Mouse (Mus musculus) lung, adult 2 months (tissue): ENCODE measurements at regions not wholly inside any gene's neighbourhood (a gene's known extent, or its start where the extent isn't known, plus 50 kb on each side); places are given as distances from the start of the nearest gene placed in this dataset.

ENCODE experiments used
- DNase-seq: peaks from one replicate; pipeline ENCODE4 v3.0.0; 2022
- H3K4me1 ChIP-seq: fragments of 200-500 bp; 2 replicates; pipeline ENCODE4 v1.6.1; 2011; ENCODE audit warnings: low read length; ENCODE audit not compliant: control insufficient read depth, insufficient read depth
- H3K4me3 ChIP-seq: fragments of 200-500 bp; replicated peaks from 2 replicates; pipeline ENCODE3; 2011; ENCODE audit warnings: low read depth, mild to moderate bottlenecking, control low read depth, low read length; ENCODE audit errors: extremely low read depth
- CTCF ChIP-seq: fragments of 200-500 bp; IDR thresholded peaks from 2 replicates; pipeline ENCODE4 v1.5.1; 2011; ENCODE audit warnings: mild to moderate bottlenecking, low read length, control low read depth; ENCODE audit not compliant: insufficient read depth
- POLR2A ChIP-seq: fragments of 200-500 bp; IDR thresholded peaks from 2 replicates; pipeline ENCODE4 v1.6.1; 2011; ENCODE audit warnings: low read depth, mild to moderate bottlenecking, control low read depth, low read length, borderline replicate concordance; ENCODE audit errors: extremely low read depth
- WGBS: fragments of 180-500 bp; shearing (Covaris S2); methylation state at CpG from one replicate; pipeline ENCODE4 v1.1.7; 2018; 5-methylcytosine and 5-hydroxymethylcytosine counted together

GRCm38 (mm10) chr4:58698828-58699227, 88.7 kb downstream of the Olfr267 start:
- H3K4me1 ChIP-seq, result no peaks in the 10 kb centered on the region
- peak; percentile 15 for DNase-seq
- H3K4me3 ChIP-seq, result no peak overlapping the region
- 44% methylated on average over 5 of the region's 5 CpGs for WGBS
- TF ChIP-seq POLR2A (no peak), CTCF (no peak)

- no peak overlapping the region for H3K4me3 ChIP-seq
- no peak for DNase-seq
- 68% methylated on average over 4 of the region's 4 CpGs for WGBS
- no peaks in the 10 kb centered on the region for H3K4me1 ChIP-seq
- TF ChIP-seq POLR2A (no peak), CTCF (no peak)
Measured at GRCm38 (mm10) chr4:58696684-58697083, 90.8 kb downstream of the Olfr267 start.

GRCm38 (mm10) chr4:58695281-58695680, 92.2 kb downstream of the Olfr267 start:
- Histone ChIP-seq H3K4me3 (no peak overlapping the region), H3K4me1 (no peaks in the 10 kb centered on the region)
- no peak for DNase-seq
- WGBS, result 81% methylated on average over 6 of the region's 6 CpGs
- no peak for TF ChIP-seq CTCF
- no peak for TF ChIP-seq POLR2A

GRCm38 (mm10) chr4:58693018-58693417, 94.5 kb downstream of the Olfr267 start:
- Histone ChIP-seq H3K4me3 (no peak overlapping the region), H3K4me1 (no peaks in the 10 kb centered on the region)
- WGBS, result 69% methylated on average over 6 of the region's 6 CpGs
- DNase-seq, result no peak
- TF ChIP-seq POLR2A (no peak), CTCF (no peak)

- no peak for DNase-seq
- no peak for TF ChIP-seq CTCF
- TF ChIP-seq POLR2A, result no peak
- Histone ChIP-seq H3K4me1 (no peaks in the 10 kb centered on the region), H3K4me3 (no peak overlapping the region)
- WGBS, result 87% methylated on average over 4 of the region's 4 CpGs
Measured at GRCm38 (mm10) chr4:58681926-58682325, 105.6 kb downstream of the Olfr267 start.

- Histone ChIP-seq H3K4me3 (no peak overlapping the region), H3K4me1 (no peaks in the 10 kb centered on the region)
- WGBS, result 53% methylated on average over 6 of the region's 6 CpGs
- TF ChIP-seq CTCF (no peak), POLR2A (no peak)
- no peak for DNase-seq
Measured at GRCm38 (mm10) chr4:58677701-58678385, 109.7 kb downstream of the Olfr267 start.

GRCm38 (mm10) chr4:58671406-58672035, 116.0 kb downstream of the Olfr267 start:
- WGBS, result 45% methylated on average over 14 of the region's 14 CpGs
- Histone ChIP-seq H3K4me1 (no peaks in the 10 kb centered on the region), H3K4me3 (peak overlapping the region; percentile 11)
- peak; percentile 24 for DNase-seq
- TF ChIP-seq POLR2A (no peak), CTCF (no peak)

- WGBS, result 43% methylated on average over 6 of the region's 6 CpGs
- no peak overlapping the region for H3K4me3 ChIP-seq
- DNase-seq, result no peak
- TF ChIP-seq CTCF, result no peak
- TF ChIP-seq POLR2A, result no peak
- no peaks in the 10 kb centered on the region for H3K4me1 ChIP-seq
Measured at GRCm38 (mm10) chr4:58670906-58671250, 116.6 kb downstream of the Olfr267 start.

GRCm38 (mm10) chr4:58670107-58670905, 116.6 kb upstream of the Lpar1 start:
- TF ChIP-seq CTCF (no peak), POLR2A (no peak)
- DNase-seq, result no peak
- no peak overlapping the region for H3K4me3 ChIP-seq
- H3K4me1 ChIP-seq, result no peaks in the 10 kb centered on the region
- 44% methylated on average over 15 of the region's 15 CpGs for WGBS
